8 mouse cellular contexts compared by ENCODE assay signal in the genomic region with DNA sequence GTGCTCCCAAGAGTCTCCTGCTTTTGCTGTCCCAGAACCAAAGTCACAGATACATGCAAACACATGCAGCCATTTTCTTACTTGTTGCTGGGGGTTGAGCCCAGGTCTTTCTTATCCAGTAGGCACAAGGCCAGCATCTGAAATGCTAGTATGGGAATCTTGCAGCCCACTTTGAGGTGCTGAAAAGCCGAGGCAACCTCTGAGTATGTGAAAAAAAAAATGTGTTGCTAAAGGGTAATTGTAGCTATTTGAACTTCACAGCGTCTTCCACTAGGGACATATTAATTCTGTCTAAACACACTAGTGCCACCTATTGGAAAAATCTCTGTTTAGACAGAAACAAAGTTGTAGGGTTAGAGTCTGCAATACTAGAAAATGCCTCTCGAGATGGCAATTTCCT.
DNase-seq lines count a peak whose midpoint lies in the region; ATAC-seq lines count a peak whose summit lies in the region.

No protein-coding gene starts in this region.

- H3K9ac ChIP-seq in kidney, embryonic 14.5 days (ENCODE audit: low read depth, low read length) = no peak overlapping the region
- H3K9ac ChIP-seq in neural tube, embryonic 15.5 days (replicated peaks) = no peak overlapping the region

- no peak overlapping the region for H3K4me3 ChIP-seq in kidney, embryonic 14.5 days (ENCODE audit: low read length)
- H3K4me3 ChIP-seq in neural tube, embryonic 15.5 days (replicated peaks) = no peak overlapping the region

- 0 out of 2 replicates have a peak, but pooled peaks cover 3% of the 10 kb centered on the region for H3K4me1 ChIP-seq in kidney, embryonic 14.5 days (ENCODE audit: control insufficient read depth, insufficient read depth, low read length)
- H3K4me1 ChIP-seq in neural tube, embryonic 15.5 days = peaks cover 3% of the 10 kb centered on the region; the same call in 1 of the 2 replicates

- H3K27ac ChIP-seq in kidney, embryonic 14.5 days (ENCODE audit: low read depth, low read length) = no peak overlapping the region
- peak overlapping the region; percentile 52 for H3K27ac ChIP-seq in neural tube, embryonic 15.5 days (replicated peaks)

- no peak overlapping the region for H3K4me2 ChIP-seq in kidney, embryonic 14.5 days (replicated peaks; ENCODE audit: low read depth, low read length)
- H3K4me2 ChIP-seq in neural tube, embryonic 15.5 days = no peak overlapping the region

- 7% methylated on average over 3 of the region's 3 CpGs for WGBS in kidney, embryonic 14.5 days
- 13% methylated on average over 3 of the region's 3 CpGs for WGBS in neural tube, embryonic 15.5 days

- DNase-seq in kidney, adult 18-20 months = peak; percentile 5
- peak; percentile 54 for DNase-seq in CD4-positive helper T cell, adult 2 months (ENCODE audit: low read depth, low spot score)
- DNase-seq in R1 (ENCODE audit: low read depth, low spot score) = peak; percentile 57
- peak; percentile 30 for DNase-seq in heart, postnatal 4 days
- no peak for DNase-seq in urinary bladder, adult 2 months (ENCODE audit: low spot score)
- DNase-seq in testis, postnatal 14 days (ENCODE audit: low spot score) = no peak

- ATAC-seq in kidney, embryonic 14.5 days (ENCODE audit: low FRiP score, low TSS enrichment) = no peak
- ATAC-seq in neural tube, embryonic 15.5 days (ENCODE audit: low FRiP score) = no peak

- no peaks in the 10 kb centered on the region for H3K9me3 ChIP-seq in kidney, embryonic 14.5 days (ENCODE audit: control insufficient read depth, low read length)
- H3K9me3 ChIP-seq in neural tube, embryonic 15.5 days (replicated peaks) = no peaks in the 10 kb centered on the region

- no peaks in the 10 kb centered on the region for H3K27me3 ChIP-seq in kidney, embryonic 14.5 days (ENCODE audit: control insufficient read depth, insufficient read depth, low read length)
- no peaks in the 10 kb centered on the region for H3K27me3 ChIP-seq in neural tube, embryonic 15.5 days (replicated peaks)

- no peaks in the 10 kb centered on the region for H3K36me3 ChIP-seq in kidney, embryonic 14.5 days (ENCODE audit: control insufficient read depth, insufficient read depth, low read length)
- H3K36me3 ChIP-seq in neural tube, embryonic 15.5 days = no peaks in the 10 kb centered on the region

Comparison
In these comparisons a context has a peak if more than half of its experiments do, and no peak if none do; other contexts are left out.
1. DNase-seq: peak in kidney, adult 18-20 months (single experiment), CD4-positive helper T cell, adult 2 months (single experiment), R1 (single experiment) and heart, postnatal 4 days (single experiment); none in urinary bladder, adult 2 months (single experiment) and testis, postnatal 14 days (single experiment).